Mouse (Mus musculus) liver, embryonic 15.5 days (tissue): ENCODE data around the gene Ppp1r13l. TPM values are rescaled to one million over a fixed set of nuclear protein-coding genes. Genes with fewer than 3 reads are reported as not detected.
A peak's percentile ranks its signal among the peaks of the same experiment; 100 is the strongest.

ENCODE experiments used
- ATAC-seq: fragments of 200-750 bp; cut with Nextera tagmentation; 2 replicates; pipeline ENCODE4 v1.8.0; 2017; ENCODE audit warnings: moderate number of reproducible peaks, mild to moderate bottlenecking, moderate library complexity; ENCODE audit not compliant: insufficient read depth
- H3K27ac ChIP-seq: fragments of 300-500 bp; sonication (generic); replicated peaks from 2 replicates; pipeline ENCODE4 v1.5.1; 2015; ENCODE audit warnings: mild to moderate bottlenecking, inconsistent platforms
- H3K27me3 ChIP-seq: fragments of 300-500 bp; sonication (generic); 2 replicates; pipeline ENCODE4 v1.6.1; 2015; ENCODE audit warnings: mild to moderate bottlenecking, inconsistent platforms
- H3K36me3 ChIP-seq: fragments of 300-500 bp; sonication (generic); replicated peaks from 2 replicates; pipeline ENCODE4 v1.6.1; 2015; ENCODE audit warnings: moderate library complexity, mild to moderate bottlenecking, inconsistent platforms
- H3K4me1 ChIP-seq: fragments of 300-500 bp; sonication (generic); replicated peaks from 2 replicates; pipeline ENCODE4 v1.6.1; 2015; ENCODE audit warnings: inconsistent platforms
- H3K4me2 ChIP-seq: fragments of 300-500 bp; sonication (generic); 2 replicates; pipeline ENCODE4 v1.6.1; 2015; ENCODE audit warnings: moderate library complexity, mild to moderate bottlenecking, inconsistent platforms
- H3K4me3 ChIP-seq: fragments of 300-500 bp; sonication (generic); replicated peaks from 2 replicates; pipeline ENCODE4 v1.5.1; 2015; ENCODE audit warnings: mild to moderate bottlenecking, inconsistent platforms
- H3K9ac ChIP-seq: fragments of 300-500 bp; sonication (generic); 2 replicates; pipeline ENCODE4 v1.6.1; 2015; ENCODE audit warnings: moderate library complexity, mild to moderate bottlenecking, inconsistent platforms
- H3K9me3 ChIP-seq: fragments of 300-500 bp; sonication (generic); replicated peaks from 2 replicates; pipeline ENCODE4 v1.6.1; 2016; ENCODE audit warnings: inconsistent platforms
- WGBS: fragments of 180-500 bp; shearing (Covaris S2); methylation state at CpG from one replicate; pipeline ENCODE4 v1.1.7; 2015; ENCODE audit warnings: mixed read lengths; ENCODE audit not compliant: insufficient replicate concordance; 5-methylcytosine and 5-hydroxymethylcytosine counted together
- polyA plus RNA-seq: library from polyadenylated mRNA; unstranded; fragments of >200 nt; fragmentation: Nextera tagmentation; extraction: Ambion mirVana; gene quantifications from 2 replicates; pipeline ENCODE4 v1.2.1, GENCODE M21; 2015

Ppp1r13l gene
- polyA plus RNA-seq, 1 experiment from 2014 or later, result 0.94 TPM

GRCm38 (mm10) chr7:19338060-19338459 is 21.5 kb upstream of the Ppp1r13l start:
- Histone ChIP-seq H3K36me3 (no peaks in the 10 kb centered on the region), H3K4me3 (no peak overlapping the region), H3K4me2 (no peak overlapping the region), H3K9ac (no peak overlapping the region), H3K27ac (no peak overlapping the region), H3K9me3 (no peaks in the 10 kb centered on the region), H3K27me3 (peaks cover 69% of the 10 kb centered on the region), H3K4me1 (peaks cover 32% of the 10 kb centered on the region)
- WGBS, result 50% methylated on average over 2 of the region's 2 CpGs
- no peak for ATAC-seq

GRCm38 (mm10) chr7:19338596-19338995 is 21.0 kb upstream of the Ppp1r13l start:
- peaks cover 34% of the 10 kb centered on the region for H3K4me1 ChIP-seq
- H3K36me3 ChIP-seq, result no peaks in the 10 kb centered on the region
- no peak overlapping the region for H3K27ac ChIP-seq
- WGBS, result 54% methylated on average over 7 of the region's 7 CpGs
- H3K27me3 ChIP-seq, result peaks cover 72% of the 10 kb centered on the region
- no peak overlapping the region for H3K9ac ChIP-seq
- H3K4me2 ChIP-seq, result no peak overlapping the region
- ATAC-seq, result no peak
- H3K4me3 ChIP-seq, result no peak overlapping the region
- no peaks in the 10 kb centered on the region for H3K9me3 ChIP-seq

GRCm38 (mm10) chr7:19341250-19341649 is 18.3 kb upstream of the Ppp1r13l start:
- no peak overlapping the region for H3K27ac ChIP-seq
- H3K9me3 ChIP-seq, result no peaks in the 10 kb centered on the region
- ATAC-seq, result no peak
- H3K36me3 ChIP-seq, result no peaks in the 10 kb centered on the region
- H3K4me1 ChIP-seq, result peaks cover 50% of the 10 kb centered on the region
- peaks cover 72% of the 10 kb centered on the region for H3K27me3 ChIP-seq
- H3K4me2 ChIP-seq, result no peak overlapping the region
- H3K4me3 ChIP-seq, result no peak overlapping the region
- 21% methylated on average over 10 of the region's 10 CpGs for WGBS
- H3K9ac ChIP-seq, result no peak overlapping the region

- WGBS, result 1% methylated on average over 41 of the region's 41 CpGs
- Histone ChIP-seq H3K4me2 (peak overlapping the region; percentile 36), H3K36me3 (no peaks in the 10 kb centered on the region), H3K4me1 (peaks cover 50% of the 10 kb centered on the region), H3K27ac (no peak overlapping the region), H3K9me3 (no peaks in the 10 kb centered on the region), H3K27me3 (peaks cover 71% of the 10 kb centered on the region), H3K4me3 (peak overlapping the region; percentile 34), H3K9ac (no peak overlapping the region)
- no peak for ATAC-seq
These were observed 17.7 kb upstream of the Ppp1r13l start for GRCm38 (mm10) chr7:19341761-19342409.

GRCm38 (mm10) chr7:19342481-19343027 is 17.0 kb upstream of the Ppp1r13l start:
- WGBS, result under 1% methylated on average over 27 of the region's 27 CpGs
- Histone ChIP-seq H3K4me3 (peak overlapping the region; percentile 34), H3K9me3 (no peaks in the 10 kb centered on the region), H3K36me3 (no peaks in the 10 kb centered on the region), H3K4me2 (peak overlapping the region; percentile 36), H3K4me1 (peaks cover 50% of the 10 kb centered on the region), H3K9ac (no peak overlapping the region), H3K27ac (no peak overlapping the region), H3K27me3 (peaks cover 64% of the 10 kb centered on the region)
- ATAC-seq, result no peak

- no peak overlapping the region for H3K27ac ChIP-seq
- no peaks in the 10 kb centered on the region for H3K36me3 ChIP-seq
- H3K4me1 ChIP-seq, result peaks cover 46% of the 10 kb centered on the region
- H3K9me3 ChIP-seq, result no peaks in the 10 kb centered on the region
- peaks cover 57% of the 10 kb centered on the region for H3K27me3 ChIP-seq
- H3K4me2 ChIP-seq, result peak overlapping the region; percentile 27; the same call in 1 of the 2 replicates
- no peak overlapping the region for H3K9ac ChIP-seq
- WGBS, result under 1% methylated on average over 11 of the region's 11 CpGs
- no peak overlapping the region for H3K4me3 ChIP-seq
- ATAC-seq, result no peak
These were observed 16.2 kb upstream of the Ppp1r13l start for GRCm38 (mm10) chr7:19343210-19343808.

GRCm38 (mm10) chr7:19344237-19344847 is 15.2 kb upstream of the Ppp1r13l start, which contains the start of gene Ercc1:
Ercc1 (plus strand) TSS chr7:19344778.
- peak within 1 kb of the TSS; percentile 41 for H3K9ac ChIP-seq
- ATAC-seq, result no peak
- WGBS, result 15% methylated on average over 12 of the region's 12 CpGs
- peak within 1 kb of the TSS; percentile 88 for H3K4me2 ChIP-seq
- H3K36me3 ChIP-seq, result no peaks in the 10 kb centered on the region
- H3K27me3 ChIP-seq, result peaks cover 50% of the 10 kb centered on the region
- peak within 1 kb of the TSS; percentile 69 for H3K4me3 ChIP-seq
- peak within 1 kb of the TSS; percentile 69; the same call in 1 of the 2 replicates for H3K27ac ChIP-seq
- peaks cover 41% of the 10 kb centered on the region for H3K4me1 ChIP-seq
- H3K9me3 ChIP-seq, result no peaks in the 10 kb centered on the region

GRCm38 (mm10) chr7:19344938-19345471 is 14.5 kb upstream of the Ppp1r13l start:
- peak; percentile 94 for ATAC-seq
- peaks cover 45% of the 10 kb centered on the region for H3K27me3 ChIP-seq

GRCm38 (mm10) chr7:19349188-19349915 is 10.2 kb upstream of the Ppp1r13l start:
- Histone ChIP-seq H3K27ac (no peak overlapping the region), H3K9ac (no peak overlapping the region), H3K4me2 (no peak overlapping the region), H3K4me3 (no peak overlapping the region), H3K36me3 (0 out of 2 replicates have a peak, but pooled peaks cover 6% of the 10 kb centered on the region), H3K27me3 (peaks cover 3% of the 10 kb centered on the region; the same call in 1 of the 2 replicates), H3K4me1 (peaks cover 17% of the 10 kb centered on the region), H3K9me3 (no peaks in the 10 kb centered on the region)
- 71% methylated on average over 13 of the region's 13 CpGs for WGBS
- ATAC-seq, result no peak

More at GRCm38 (mm10) chr7:19344938-19345471, 14.5 kb upstream of the Ppp1r13l start:
- Histone ChIP-seq H3K4me1 (peaks cover 41% of the 10 kb centered on the region), H3K27ac (peak overlapping the region; percentile 69; the same call in 1 of the 2 replicates), H3K4me3 (peak overlapping the region; percentile 69), H3K9me3 (no peaks in the 10 kb centered on the region), H3K36me3 (0 out of 2 replicates have a peak, but pooled peaks cover under 1% of the 10 kb centered on the region), H3K9ac (peak overlapping the region; percentile 41), H3K4me2 (peak overlapping the region; percentile 88)
- WGBS, result under 1% methylated on average over 31 of the region's 31 CpGs

- Histone ChIP-seq H3K4me1 (peaks cover 9% of the 10 kb centered on the region), H3K27me3 (no peaks in the 10 kb centered on the region), H3K9ac (no peak overlapping the region), H3K36me3 (0 out of 2 replicates have a peak, but pooled peaks cover 13% of the 10 kb centered on the region), H3K9me3 (no peaks in the 10 kb centered on the region), H3K4me3 (no peak overlapping the region), H3K4me2 (no peak overlapping the region), H3K27ac (no peak overlapping the region)
- no peak for ATAC-seq
- WGBS, result 78% methylated on average over 8 of the region's 8 CpGs
These were observed 9.3 kb upstream of the Ppp1r13l start for GRCm38 (mm10) chr7:19350221-19350620.
